In genomic region chr7:102243870-102244269, GRCm38 (mm10) we compare ENCODE assay signal across 10 mouse cellular contexts. TPM values are rescaled to one million over a fixed set of nuclear protein-coding genes. Genes with fewer than 3 reads are reported as not detected.
DNase-seq lines count a peak whose midpoint lies in the region; ATAC-seq and TF ChIP-seq lines count a peak whose summit lies in the region.
"Had no signal": no experiment of that assay in that cellular context is flagged by ENCODE, and none has a peak within 500 bp of the region (broad histone marks: within the 10 kb centered on the region; RNA-seq: fewer than 3 reads in every experiment).

No protein-coding gene starts in this region.

- peaks cover 62% of the 10 kb centered on the region for H3K79me2 ChIP-seq in MEL (ENCODE audit: control insufficient read depth, insufficient read depth, low read length, poor library complexity)

- H3K36me3 ChIP-seq in heart, embryonic 11.5 days (ENCODE audit: control insufficient read depth, insufficient read depth, low read length), result peaks cover 16% of the 10 kb centered on the region
- peaks cover 5 to 68% of the 10 kb centered on the region in 2 experiments for H3K36me3 ChIP-seq in MEL (ENCODE audit: control insufficient read depth in 1 of 2, insufficient read depth in 2 of 2, low read length in 2 of 2)
- peaks cover 82% of the 10 kb centered on the region for H3K36me3 ChIP-seq in megakaryocyte, embryonic 14.5 days (replicated peaks; ENCODE audit: low read length)
- H3K36me3 ChIP-seq in hindbrain, embryonic 14.5 days (replicated peaks; ENCODE audit: control insufficient read depth, insufficient read depth), result peaks cover 15% of the 10 kb centered on the region
- H3K36me3 ChIP-seq in midbrain, embryonic 11.5 days (ENCODE audit: control insufficient read depth, insufficient read depth, low read length), result peaks cover 8% of the 10 kb centered on the region

- 57% methylated on average over 2 of the region's 2 CpGs for WGBS in heart, embryonic 11.5 days (ENCODE audit: insufficient replicate concordance)
- WGBS in hindbrain, embryonic 14.5 days, result 94% methylated on average over 2 of the region's 2 CpGs
- WGBS in midbrain, embryonic 11.5 days, result 91% methylated on average over 2 of the region's 2 CpGs

- H3K4me2 ChIP-seq in heart, embryonic 11.5 days, result no peak overlapping the region
- no peak overlapping the region for H3K4me2 ChIP-seq in hindbrain, embryonic 14.5 days (replicated peaks)
- no peak overlapping the region for H3K4me2 ChIP-seq in midbrain, embryonic 11.5 days

- peak; percentile 97 for DNase-seq in heart, adult 11 months
- peak; percentile 85 for DNase-seq in MEL (ENCODE audit: low read depth, low spot score)
- DNase-seq in kidney, postnatal 25 days, result peak; percentile 54 to 59
- no peak for DNase-seq in hindbrain, embryonic 14.5 days (ENCODE audit: low spot score)
- no peak for DNase-seq in midbrain, embryonic 11.5 days (ENCODE audit: low spot score, missing footprints)
- DNase-seq: cerebellum, postnatal 14 days had no signal

- no peak overlapping the region for H3K27ac ChIP-seq in heart, embryonic 11.5 days (ENCODE audit: low read depth, low read length)
- peak overlapping the region; percentile 99 for H3K27ac ChIP-seq in MEL (ENCODE audit: control insufficient read depth, low read depth, low read length)
- no peak overlapping the region for H3K27ac ChIP-seq in hindbrain, embryonic 14.5 days
- no peak overlapping the region for H3K27ac ChIP-seq in midbrain, embryonic 11.5 days (ENCODE audit: low read depth, low read length)

- TF ChIP-seq RAD21 in MEL (IDR thresholded peaks at IDR 0.05; ENCODE audit: low read depth, low read length), result no peak

- H3K4me1 ChIP-seq in heart, embryonic 11.5 days (ENCODE audit: control insufficient read depth, insufficient read depth, low read length), result peaks cover 68% of the 10 kb centered on the region
- H3K4me1 ChIP-seq in MEL (ENCODE audit: control insufficient read depth in 1 of 2, insufficient read depth in 2 of 2, low read length in 2 of 2), result peaks cover 38 to 73% of the 10 kb centered on the region in 2 experiments
- peaks cover 91% of the 10 kb centered on the region for H3K4me1 ChIP-seq in megakaryocyte, embryonic 14.5 days
- peaks cover 4% of the 10 kb centered on the region; the same call in 1 of the 2 replicates for H3K4me1 ChIP-seq in hindbrain, embryonic 14.5 days (replicated peaks; ENCODE audit: control insufficient read depth, insufficient read depth, low read length)
- peaks cover 20% of the 10 kb centered on the region for H3K4me1 ChIP-seq in midbrain, embryonic 11.5 days (ENCODE audit: control insufficient read depth, insufficient read depth, low read length)

- no peak overlapping the region for H3K9ac ChIP-seq in heart, embryonic 11.5 days (ENCODE audit: low read depth, low read length)
- H3K9ac ChIP-seq in MEL (ENCODE audit: control insufficient read depth, low read depth, low read length, poor library complexity, severe bottlenecking), result peak overlapping the region; percentile 97
- H3K9ac ChIP-seq in hindbrain, embryonic 14.5 days, result no peak overlapping the region
- H3K9ac ChIP-seq in midbrain, embryonic 11.5 days (ENCODE audit: low read length), result no peak overlapping the region

- no peak for TF ChIP-seq CTCF in MEL (IDR thresholded peaks at IDR 0.05 in 2 of 3, conservative IDR thresholded peaks at IDR 0.05 in 1 of 3; ENCODE audit: control insufficient read depth in 1 of 3, insufficient read depth in 1 of 3, low read depth in 2 of 3, low read length in 3 of 3, poor library complexity in 1 of 3, severe bottlenecking in 1 of 3)

- no peak overlapping the region for H3K4me3 ChIP-seq in heart, embryonic 11.5 days (ENCODE audit: low read depth, low read length)
- peak overlapping the region in 1 of 2 experiments; percentile 14; a peak in 1 of 4 replicates for H3K4me3 ChIP-seq in MEL (ENCODE audit: control insufficient read depth in 1 of 2, insufficient read depth in 1 of 2, low read depth in 2 of 2, low read length in 2 of 2)
- H3K4me3 ChIP-seq in megakaryocyte, embryonic 14.5 days (replicated peaks), result peak overlapping the region; percentile 74
- H3K4me3 ChIP-seq in hindbrain, embryonic 14.5 days (replicated peaks; ENCODE audit: low read length), result no peak overlapping the region
- no peak overlapping the region for H3K4me3 ChIP-seq in midbrain, embryonic 11.5 days (ENCODE audit: low read depth, low read length)
- H3K4me3 ChIP-seq: myocyte had no signal

- TF ChIP-seq POLR2A in MEL (IDR thresholded peaks at IDR 0.05; ENCODE audit: control insufficient read depth in 1 of 2, insufficient read depth in 1 of 2, low read depth in 1 of 2, low read length in 2 of 2, poor library complexity in 1 of 2), result peak in 1 of 2 experiments; percentile 57; a peak in 2 of 4 replicates

- TF ChIP-seq EP300 in MEL (IDR thresholded peaks at IDR 0.05; ENCODE audit: low read depth in 1 of 2, low read length in 2 of 2), result peak; percentile 91 to 96

- H3K27me3 ChIP-seq in heart, embryonic 11.5 days (ENCODE audit: control insufficient read depth, insufficient read depth, low read length), result no peaks in the 10 kb centered on the region
- no peaks in the 10 kb centered on the region for H3K27me3 ChIP-seq in MEL (ENCODE audit: control insufficient read depth in 1 of 2, insufficient read depth in 2 of 2, low read length in 2 of 2)
- H3K27me3 ChIP-seq in megakaryocyte, embryonic 14.5 days (replicated peaks), result no peaks in the 10 kb centered on the region
- no peaks in the 10 kb centered on the region for H3K27me3 ChIP-seq in hindbrain, embryonic 14.5 days (ENCODE audit: control insufficient read depth, insufficient read depth, low read length)
- no peaks in the 10 kb centered on the region for H3K27me3 ChIP-seq in midbrain, embryonic 11.5 days (ENCODE audit: control insufficient read depth, insufficient read depth, low read length)

- no peaks in the 10 kb centered on the region for H3K9me3 ChIP-seq in heart, embryonic 11.5 days (replicated peaks; ENCODE audit: control insufficient read depth, low read length)
- no peaks in the 10 kb centered on the region for H3K9me3 ChIP-seq in MEL (replicated peaks; ENCODE audit: insufficient read depth, low read length)
- no peaks in the 10 kb centered on the region for H3K9me3 ChIP-seq in megakaryocyte, embryonic 14.5 days
- no peaks in the 10 kb centered on the region for H3K9me3 ChIP-seq in hindbrain, embryonic 14.5 days (ENCODE audit: control insufficient read depth, low read length)
- no peaks in the 10 kb centered on the region for H3K9me3 ChIP-seq in midbrain, embryonic 11.5 days (ENCODE audit: control insufficient read depth, low read length)

- ATAC-seq in heart, embryonic 11.5 days (replicated peaks; ENCODE audit: insufficient number of reproducible peaks, low FRiP score, low TSS enrichment), result no peak
- no peak for ATAC-seq in frontal cortex, adult (ENCODE audit: low TSS enrichment)
- no peak for ATAC-seq in hindbrain, embryonic 14.5 days (ENCODE audit: low FRiP score)
- no peak for ATAC-seq in midbrain, embryonic 11.5 days (ENCODE audit: low FRiP score)

TF ChIP-seq in MEL, 35 proteins besides CTCF, POLR2A, EP300 and RAD21 (continues in another document):
- TF ChIP-seq NRF1 (IDR thresholded peaks at IDR 0.05; ENCODE audit: insufficient read depth, low read depth, low read length, poor library complexity, severe bottlenecking) (no peak), BHLHE40 (IDR thresholded peaks at IDR 0.05; ENCODE audit: borderline replicate concordance, low read depth, low read length) (peak; percentile 58; the same call in 1 of the 2 replicates), TAL1 (IDR thresholded peaks at IDR 0.05; ENCODE audit: low read length) (no peak), TBP (IDR thresholded peaks at IDR 0.05; ENCODE audit: low read depth, low read length) (peak; percentile 63)

RNA-seq across cellular contexts. Expression of gene Rhog, which starts 12.0 kb away (rescaled TPM):
- 47.5 and 59.6 TPM in 2 replicates for polyA plus RNA-seq in heart, embryonic 11.5 days (2014; fragmentation: Nextera tagmentation; extraction: Ambion mirVana)
- total RNA-seq in MEL (2012; rRNA removed), result 24.1 and 33.3 TPM in 2 replicates
- polyA plus RNA-seq in MEL (2012; ENCODE audit: insufficient read depth in 1 of 2, insufficient read length in 2 of 2, low read depth in 1 of 2, low replicate concordance in 2 of 2, missing spikeins in 1 of 2), result 100 to 1,000 TPM; 347 to 425 TPM
- 210 and 238 TPM in 2 replicates for polyA plus RNA-seq in megakaryocyte, embryonic 14.5 days (2012; ENCODE audit: insufficient read depth, low replicate concordance)
- polyA plus RNA-seq in hindbrain, embryonic 14.5 days (2014; fragmentation: Nextera tagmentation; extraction: Ambion mirVana), result 20.3 and 20.5 TPM in 2 replicates
- polyA plus RNA-seq in midbrain, embryonic 11.5 days (2014; fragmentation: Nextera tagmentation; extraction: Ambion mirVana), result 29.4 and 31.4 TPM in 2 replicates

RNA-seq across cellular contexts. Expression of gene Stim1, which starts 23.7 kb away (rescaled TPM):
- 9.1 and 13.5 TPM in 2 replicates for polyA plus RNA-seq in heart, embryonic 11.5 days (2014; fragmentation: Nextera tagmentation; extraction: Ambion mirVana)
- 26.1 and 28.2 TPM in 2 replicates for total RNA-seq in MEL (2012; rRNA removed)
- 10 to 100 TPM in 1 of 2 experiments, not detected in 1; 65.0 TPM for polyA plus RNA-seq in MEL (2012; ENCODE audit: insufficient read depth in 1 of 2, insufficient read length in 2 of 2, low read depth in 1 of 2, low replicate concordance in 2 of 2, missing spikeins in 1 of 2)
- polyA plus RNA-seq in megakaryocyte, embryonic 14.5 days (2012; ENCODE audit: insufficient read depth, low replicate concordance), result 106 and 312 TPM in 2 replicates
- 15.2 and 15.4 TPM in 2 replicates for polyA plus RNA-seq in hindbrain, embryonic 14.5 days (2014; fragmentation: Nextera tagmentation; extraction: Ambion mirVana)
- polyA plus RNA-seq in midbrain, embryonic 11.5 days (2014; fragmentation: Nextera tagmentation; extraction: Ambion mirVana), result 9.1 and 11.6 TPM in 2 replicates

RNA-seq across cellular contexts. Expression of gene Pgap2, which starts 33.9 kb away (rescaled TPM):
- polyA plus RNA-seq in heart, embryonic 11.5 days (2014; fragmentation: Nextera tagmentation; extraction: Ambion mirVana), result 52.0 and 53.5 TPM in 2 replicates
- total RNA-seq in MEL (2012; rRNA removed), result 21.1 and 29.2 TPM in 2 replicates
- polyA plus RNA-seq in MEL (2012; ENCODE audit: insufficient read depth in 1 of 2, insufficient read length in 2 of 2, low read depth in 1 of 2, low replicate concordance in 2 of 2, missing spikeins in 1 of 2), result 10 to 100 TPM in 1 of 2 experiments, not detected in 1; 91.1 TPM
- 8.0 and 17.3 TPM in 2 replicates for polyA plus RNA-seq in megakaryocyte, embryonic 14.5 days (2012; ENCODE audit: insufficient read depth, low replicate concordance)
- polyA plus RNA-seq in hindbrain, embryonic 14.5 days (2014; fragmentation: Nextera tagmentation; extraction: Ambion mirVana), result 63.9 and 65.0 TPM in 2 replicates
- polyA plus RNA-seq in midbrain, embryonic 11.5 days (2014; fragmentation: Nextera tagmentation; extraction: Ambion mirVana), result 51.6 and 52.1 TPM in 2 replicates

RNA-seq across cellular contexts. Expression of gene Nup98, which starts 33.9 kb away (rescaled TPM):
- 36.1 and 36.5 TPM in 2 replicates for polyA plus RNA-seq in heart, embryonic 11.5 days (2014; fragmentation: Nextera tagmentation; extraction: Ambion mirVana)
- 25.9 and 31.7 TPM in 2 replicates for total RNA-seq in MEL (2012; rRNA removed)
- polyA plus RNA-seq in MEL (2012; ENCODE audit: insufficient read depth in 1 of 2, insufficient read length in 2 of 2, low read depth in 1 of 2, low replicate concordance in 2 of 2, missing spikeins in 1 of 2), result 100 to 1,000 TPM in 1 of 2 experiments, 10 to 100 TPM in 1; 45.2 to 195 TPM
- 0.81 and 1.1 TPM in 2 replicates for polyA plus RNA-seq in megakaryocyte, embryonic 14.5 days (2012; ENCODE audit: insufficient read depth, low replicate concordance)
- polyA plus RNA-seq in hindbrain, embryonic 14.5 days (2014; fragmentation: Nextera tagmentation; extraction: Ambion mirVana), result 24.4 and 25.8 TPM in 2 replicates
- polyA plus RNA-seq in midbrain, embryonic 11.5 days (2014; fragmentation: Nextera tagmentation; extraction: Ambion mirVana), result 42.0 and 45.0 TPM in 2 replicates

Comparison
In these comparisons a context has a peak if more than half of its experiments do, and no peak if none do; other contexts are left out.
1. DNase-seq: peak in heart, adult 11 months (single experiment), MEL (single experiment) and kidney, postnatal 25 days (2 of 2); none in hindbrain, embryonic 14.5 days (single experiment) and midbrain, embryonic 11.5 days (single experiment).